Mouse (Mus musculus) forebrain, embryonic 13.5 days (tissue): ENCODE measurements around the gene Mapk8ip1. TPM values are rescaled to one million over a fixed set of nuclear protein-coding genes. Genes with fewer than 3 reads are reported as not detected.

Source experiments
- ATAC-seq: fragments of 200-750 bp; cut with Nextera tagmentation; 2 replicates; pipeline ENCODE4 v1.8.0; 2017
- H3K27ac ChIP-seq: fragments of 300-500 bp; sonication (generic); 2 replicates; pipeline ENCODE4 v1.5.1; 2015; ENCODE audit warnings: inconsistent platforms, mild to moderate bottlenecking, moderate library complexity
- H3K27me3 ChIP-seq: fragments of 300-500 bp; sonication (generic); 2 replicates; pipeline ENCODE4 v1.6.1; 2015; ENCODE audit warnings: mild to moderate bottlenecking, inconsistent platforms
- H3K36me3 ChIP-seq: fragments of 300-500 bp; sonication (generic); 2 replicates; pipeline ENCODE4 v1.6.1; 2015; ENCODE audit warnings: mild to moderate bottlenecking, inconsistent platforms; ENCODE audit not compliant: poor library complexity, severe bottlenecking
- H3K4me1 ChIP-seq: fragments of 300-500 bp; sonication (generic); 2 replicates; pipeline ENCODE4 v1.6.1; 2015; ENCODE audit warnings: inconsistent platforms
- H3K4me2 ChIP-seq: fragments of 300-500 bp; sonication (generic); 2 replicates; pipeline ENCODE4 v1.6.1; 2015; ENCODE audit warnings: inconsistent platforms, mild to moderate bottlenecking, moderate library complexity
- H3K4me3 ChIP-seq: fragments of 300-500 bp; sonication (generic); 2 replicates; pipeline ENCODE4 v1.5.1; 2015; ENCODE audit warnings: mild to moderate bottlenecking, inconsistent platforms
- H3K9ac ChIP-seq: fragments of 300-500 bp; sonication (generic); 2 replicates; pipeline ENCODE4 v1.6.1; 2015; ENCODE audit warnings: mild to moderate bottlenecking, inconsistent platforms
- H3K9me3 ChIP-seq: fragments of 300-500 bp; sonication (generic); replicated peaks from 2 replicates; pipeline ENCODE4 v1.6.1; 2016; ENCODE audit warnings: inconsistent platforms
- WGBS: fragments of 180-500 bp; shearing (Covaris S2); methylation state at CpG from one replicate; pipeline ENCODE4 v1.1.7; 2015; 5-methylcytosine and 5-hydroxymethylcytosine counted together
- polyA plus RNA-seq: library from polyadenylated mRNA; unstranded; fragments of >200 nt; fragmentation: Nextera tagmentation; extraction: Ambion mirVana; gene quantifications from 2 replicates; pipeline ENCODE4 v1.2.1, GENCODE M21; 2015

Gene Mapk8ip1
- polyA plus RNA-seq, 1 experiment from 2014 or later = 66.9 TPM

- Histone ChIP-seq H3K9me3 (no peaks in the 10 kb centered on the region), H3K4me3 (peak overlapping the region; percentile 80), H3K27me3 (peaks cover 18% of the 10 kb centered on the region), H3K27ac (peak overlapping the region; percentile 85), H3K4me1 (peaks cover 53% of the 10 kb centered on the region), H3K9ac (peak overlapping the region; percentile 80), H3K36me3 (peaks cover 32% of the 10 kb centered on the region), H3K4me2 (peak overlapping the region; percentile 82)
- peak; percentile 94 for ATAC-seq
- 1% methylated on average over 29 of the region's 29 CpGs for WGBS
Measured at GRCm38 (mm10) chr2:92375099-92375623, 25.9 kb downstream of the Mapk8ip1 start.

- Histone ChIP-seq H3K4me1 (peaks cover 58% of the 10 kb centered on the region), H3K4me3 (peak within 1 kb of the TSS; percentile 80), H3K36me3 (peaks cover 25% of the 10 kb centered on the region), H3K27me3 (peaks cover 25% of the 10 kb centered on the region), H3K9me3 (no peaks in the 10 kb centered on the region), H3K9ac (peak within 1 kb of the TSS; percentile 80), H3K4me2 (peak within 1 kb of the TSS; percentile 82), H3K27ac (peak within 1 kb of the TSS; percentile 85)
- 2% methylated on average over 16 of the region's 16 CpGs for WGBS
- ATAC-seq = peak; percentile 41
Measured at GRCm38 (mm10) chr2:92374514-92374913, 26.5 kb downstream of the Mapk8ip1 start, which contains the start of the genes Pex16 and Large2. Gene Pex16, plus strand, starts transcription at chr2:92374676. Gene Large2, minus strand, starts transcription at chr2:92374869.

GRCm38 (mm10) chr2:92373437-92373813 is 27.6 kb downstream of the Mapk8ip1 start:
- Histone ChIP-seq H3K27ac (peak overlapping the region; percentile 63; the same call in 1 of the 2 replicates), H3K9ac (no peak overlapping the region), H3K36me3 (peaks cover 14% of the 10 kb centered on the region), H3K4me2 (peak overlapping the region; percentile 82), H3K4me3 (no peak overlapping the region), H3K4me1 (peaks cover 58% of the 10 kb centered on the region), H3K27me3 (peaks cover 28% of the 10 kb centered on the region), H3K9me3 (no peaks in the 10 kb centered on the region)
- ATAC-seq = no peak
- 60% methylated on average over 11 of the region's 11 CpGs for WGBS

GRCm38 (mm10) chr2:92372767-92373436 is 28.2 kb downstream of the Mapk8ip1 start:
- peaks cover 58% of the 10 kb centered on the region for H3K4me1 ChIP-seq
- ATAC-seq = no peak

DNA sequence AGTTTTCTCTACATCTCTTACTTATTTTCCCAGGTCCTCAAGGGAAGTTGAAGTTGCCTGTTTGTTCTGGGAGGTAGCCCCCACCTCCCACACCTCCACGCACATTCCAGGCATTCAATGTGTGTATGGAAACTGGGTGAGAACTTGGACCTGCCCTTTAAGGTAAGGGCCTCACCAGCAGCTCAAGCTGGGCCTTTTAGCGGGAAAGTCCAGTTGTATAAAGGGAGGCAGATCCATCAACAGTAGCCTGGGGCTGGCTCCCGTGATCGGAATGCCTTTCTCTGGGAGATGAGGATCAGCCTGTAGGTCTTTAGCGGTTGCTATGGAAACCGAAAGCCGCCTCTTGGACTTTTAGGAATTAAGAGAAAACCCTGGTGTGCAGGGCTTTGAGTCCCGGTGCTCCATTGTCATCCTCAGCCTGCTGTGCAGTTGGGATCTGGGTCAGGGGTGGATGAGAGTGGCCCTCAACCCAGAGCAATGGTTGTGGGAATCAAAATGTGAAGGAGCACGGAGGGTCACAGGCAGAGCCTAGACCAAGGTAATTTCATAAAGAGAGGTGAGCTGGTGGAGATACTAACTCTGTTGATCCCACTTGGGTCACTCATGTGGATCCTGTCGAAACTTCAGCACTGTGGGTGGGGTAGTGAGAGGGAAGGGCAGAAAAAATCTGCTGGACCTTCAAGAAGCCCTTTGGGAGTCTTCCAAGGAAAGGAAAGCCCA is 28.9 kb downstream of the Mapk8ip1 start:
- Histone ChIP-seq H3K9ac (no peak overlapping the region), H3K4me1 (peaks cover 62% of the 10 kb centered on the region), H3K4me3 (no peak overlapping the region), H3K27me3 (peaks cover 28% of the 10 kb centered on the region), H3K36me3 (0 out of 2 replicates have a peak, but pooled peaks cover 2% of the 10 kb centered on the region), H3K27ac (peak overlapping the region; percentile 63), H3K9me3 (no peaks in the 10 kb centered on the region), H3K4me2 (peak overlapping the region; percentile 61; the same call in 1 of the 2 replicates)
- no peak for ATAC-seq
- WGBS = 2% methylated on average over 10 of the region's 10 CpGs

More at GRCm38 (mm10) chr2:92372767-92373436, 28.2 kb downstream of the Mapk8ip1 start:
- Histone ChIP-seq H3K36me3 (peaks cover 9% of the 10 kb centered on the region), H3K9ac (peak overlapping the region; percentile 21; the same call in 1 of the 2 replicates), H3K27ac (peak overlapping the region; percentile 63), H3K27me3 (peaks cover 28% of the 10 kb centered on the region), H3K9me3 (no peaks in the 10 kb centered on the region), H3K4me3 (no peak overlapping the region), H3K4me2 (peak overlapping the region; percentile 61; the same call in 1 of the 2 replicates)
- 18% methylated on average over 9 of the region's 9 CpGs for WGBS

DNA sequence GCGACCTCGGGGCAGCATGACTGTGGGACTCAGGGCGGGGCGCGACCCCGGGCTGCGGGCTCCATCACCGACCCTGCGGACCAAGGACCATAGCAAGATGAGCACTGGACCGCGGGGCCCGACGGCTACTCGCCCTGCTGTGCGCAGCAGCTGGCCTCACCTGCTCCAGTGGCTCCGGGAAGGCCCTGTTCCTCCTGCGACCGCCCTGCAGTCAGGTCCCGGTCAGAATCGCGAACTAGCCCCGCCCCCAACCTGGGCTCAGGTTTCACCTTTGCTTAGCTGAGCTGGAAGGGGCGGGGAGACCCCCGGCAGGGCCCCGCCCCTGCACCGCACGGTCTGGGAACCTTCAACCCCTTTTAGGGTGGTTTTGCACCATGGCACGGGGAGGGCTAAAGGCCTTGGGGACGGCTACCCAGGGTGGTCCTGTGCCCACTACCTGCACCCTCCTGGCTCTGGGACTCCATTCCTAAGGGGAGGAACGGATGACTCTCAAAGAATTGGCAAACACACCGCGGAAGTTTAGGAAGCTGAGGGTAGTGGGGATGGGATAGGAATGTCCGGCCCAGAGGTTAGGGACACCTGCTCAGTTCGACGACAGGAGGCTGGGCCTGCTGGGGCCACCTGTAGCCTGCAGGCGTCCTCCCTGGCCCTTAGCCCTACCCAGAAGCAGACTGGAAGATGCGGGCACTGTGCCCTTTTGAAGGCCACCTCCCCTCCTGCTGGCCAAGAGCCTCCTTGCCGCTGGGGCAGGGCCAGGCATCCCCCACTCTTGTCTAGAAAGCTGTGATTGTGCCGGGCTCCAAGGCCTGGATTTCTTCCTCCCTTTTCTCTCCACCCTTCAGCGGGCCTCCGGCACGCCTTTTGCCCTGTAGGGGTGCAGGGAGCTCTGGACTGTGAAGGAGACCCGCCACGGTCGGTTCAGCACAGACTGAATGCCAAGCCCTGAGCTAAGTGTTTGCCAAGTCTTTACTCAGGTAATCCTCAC is 29.9 kb downstream of the Mapk8ip1 start:
- Histone ChIP-seq H3K4me1 (peaks cover 58% of the 10 kb centered on the region), H3K27ac (no peak overlapping the region; the same call in 1 of the 2 replicates), H3K9me3 (no peaks in the 10 kb centered on the region), H3K4me3 (peak overlapping the region; percentile 33), H3K27me3 (peaks cover 28% of the 10 kb centered on the region), H3K4me2 (peak overlapping the region; percentile 61), H3K36me3 (0 out of 2 replicates have a peak, but pooled peaks cover 4% of the 10 kb centered on the region), H3K9ac (peak overlapping the region; percentile 60)
- WGBS = 2% methylated on average over 45 of the region's 45 CpGs
- no peak for ATAC-seq

DNA sequence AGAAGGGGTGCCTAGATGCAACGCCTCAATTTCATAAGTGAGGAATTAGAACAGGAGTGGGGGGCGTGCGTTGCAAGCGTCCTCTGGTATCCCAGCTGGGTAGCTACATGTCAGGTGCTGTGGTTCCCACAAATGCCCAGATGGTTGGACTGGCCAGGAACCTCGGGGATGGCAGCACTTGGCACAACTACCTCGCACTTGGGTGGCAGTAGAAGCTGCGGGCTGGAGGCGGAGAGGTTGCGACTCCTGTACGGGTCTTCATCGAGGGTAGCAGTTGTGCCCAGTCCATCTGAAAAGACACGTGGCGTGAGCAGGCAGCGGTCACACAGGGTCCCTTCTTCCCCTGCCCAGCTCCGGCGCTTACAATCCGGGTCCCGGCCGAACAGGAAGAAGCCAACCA is 30.7 kb downstream of the Mapk8ip1 start:
- Histone ChIP-seq H3K4me3 (peak overlapping the region; percentile 33), H3K27me3 (peaks cover 28% of the 10 kb centered on the region), H3K27ac (no peak overlapping the region), H3K4me2 (peak overlapping the region; percentile 61), H3K4me1 (peaks cover 51% of the 10 kb centered on the region), H3K9me3 (no peaks in the 10 kb centered on the region), H3K9ac (peak overlapping the region; percentile 60), H3K36me3 (peaks cover 10% of the 10 kb centered on the region)
- ATAC-seq = no peak
- 10% methylated on average over 18 of the region's 19 CpGs for WGBS

DNA sequence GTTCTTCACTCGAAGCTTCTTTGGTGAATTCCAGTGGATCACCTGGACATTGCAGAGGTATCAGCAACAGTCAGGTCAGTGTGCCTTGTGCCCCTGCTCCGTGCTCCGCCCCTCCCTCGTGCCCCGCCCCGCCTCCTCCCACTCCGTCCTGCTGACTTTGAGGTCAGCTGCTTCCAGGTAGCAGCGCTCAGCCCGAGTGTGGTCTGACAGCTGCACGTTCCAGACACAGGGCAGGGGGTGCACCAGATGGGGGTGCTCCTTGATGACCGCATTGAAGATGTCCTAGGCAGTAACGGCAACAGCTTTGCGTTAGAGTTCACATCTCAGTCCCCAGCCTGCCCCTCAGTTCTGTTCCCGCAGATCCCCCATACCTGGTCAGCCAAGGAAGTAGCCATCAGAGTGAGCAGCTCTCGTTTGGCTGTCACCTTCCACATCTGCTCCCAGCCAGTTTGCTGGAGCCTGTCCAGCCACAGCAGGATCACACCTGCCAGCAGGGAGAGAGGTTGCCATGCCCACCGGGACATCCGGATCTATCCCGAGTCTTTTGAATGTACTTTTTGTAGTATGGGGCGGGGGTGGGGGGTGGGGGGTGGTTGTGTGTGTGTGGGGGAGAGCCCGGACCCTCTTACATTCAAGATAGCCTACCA is 33.6 kb downstream of the Mapk8ip1 start:
- no peak for ATAC-seq
- Histone ChIP-seq H3K4me3 (no peak overlapping the region), H3K27me3 (peaks cover 28% of the 10 kb centered on the region), H3K27ac (no peak overlapping the region), H3K4me1 (peaks cover 33% of the 10 kb centered on the region), H3K36me3 (peaks cover 27% of the 10 kb centered on the region), H3K4me2 (no peak overlapping the region), H3K9me3 (no peaks in the 10 kb centered on the region), H3K9ac (no peak overlapping the region)
- 49% methylated on average over 20 of the region's 20 CpGs for WGBS

DNA sequence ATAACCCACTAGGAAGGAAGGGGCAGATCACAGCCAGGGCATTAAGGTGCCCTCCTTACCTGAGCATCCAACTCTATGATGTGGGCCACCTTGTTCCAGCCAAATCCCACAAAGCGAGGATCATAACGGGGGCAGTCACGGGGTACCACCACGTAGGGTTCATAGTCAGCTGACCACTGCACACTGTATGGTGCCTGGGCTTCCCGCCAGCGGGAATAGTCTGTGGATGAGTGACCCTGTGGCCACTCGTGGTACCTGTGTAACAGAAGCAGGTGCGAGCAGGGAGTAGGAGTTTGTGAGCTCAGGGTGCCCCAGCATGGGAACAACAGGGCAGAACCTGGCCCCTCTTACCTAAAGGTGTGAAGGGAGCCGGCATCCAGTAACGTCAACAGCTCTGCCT is 35.5 kb downstream of the Mapk8ip1 start:
- H3K4me1 ChIP-seq = peaks cover 17% of the 10 kb centered on the region
- no peak overlapping the region for H3K4me2 ChIP-seq
- 0 out of 2 replicates have a peak, but pooled peaks have one; percentile 13 for ATAC-seq
- H3K9ac ChIP-seq = no peak overlapping the region
- WGBS = 95% methylated on average over 10 of the region's 10 CpGs
- no peak overlapping the region for H3K4me3 ChIP-seq
- no peaks in the 10 kb centered on the region for H3K9me3 ChIP-seq
- peaks cover 37% of the 10 kb centered on the region for H3K36me3 ChIP-seq
- no peak overlapping the region for H3K27ac ChIP-seq
- H3K27me3 ChIP-seq = peaks cover 14% of the 10 kb centered on the region

DNA sequence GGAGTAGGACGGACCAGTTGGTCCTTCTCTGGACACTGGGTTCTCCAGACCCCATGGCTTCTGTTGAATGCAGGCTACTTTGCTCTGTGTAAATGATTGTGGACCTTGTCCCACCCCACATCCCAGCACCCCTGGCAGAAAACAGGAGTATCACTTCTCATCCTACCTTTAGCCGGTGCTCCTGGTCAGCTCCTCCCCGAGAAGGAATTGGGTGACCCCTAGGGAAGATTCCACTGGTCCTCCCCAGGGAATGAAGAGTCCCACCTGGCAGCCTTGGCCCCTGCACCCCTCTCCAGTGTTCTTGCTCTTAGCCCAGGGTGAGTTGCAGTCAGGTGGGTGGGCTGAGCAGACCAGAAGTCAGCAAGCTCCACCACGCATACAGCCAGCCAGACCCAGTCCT is 37.0 kb downstream of the Mapk8ip1 start:
- H3K27ac ChIP-seq = no peak overlapping the region; the same call in 1 of the 2 replicates
- H3K4me2 ChIP-seq = no peak overlapping the region
- no peaks in the 10 kb centered on the region for H3K9me3 ChIP-seq
- 88% methylated on average over 4 of the region's 4 CpGs for WGBS
- no peak for ATAC-seq
- no peak overlapping the region for H3K9ac ChIP-seq
- H3K27me3 ChIP-seq = peaks cover under 1% of the 10 kb centered on the region; the same call in 1 of the 2 replicates
- H3K4me1 ChIP-seq = peaks cover 12% of the 10 kb centered on the region; the same call in 1 of the 2 replicates
- no peak overlapping the region for H3K4me3 ChIP-seq
- H3K36me3 ChIP-seq = peaks cover 52% of the 10 kb centered on the region
